Mouse (Mus musculus): Measurements from ENCODE around the gene Zdhhc9. TPM values are rescaled to one million over a fixed set of nuclear protein-coding genes. Genes with fewer than 3 reads are reported as not detected.

The Zdhhc9 gene
- 5.3 TPM for polyA plus RNA-seq (2015; fragmentation: Illumina TruSeq; extraction: RNeasy Lipid Tissue Mini Kit (QIAGEN cat#74804); ENCODE audit: insufficient read depth, low read depth, low replicate concordance)

DNA sequence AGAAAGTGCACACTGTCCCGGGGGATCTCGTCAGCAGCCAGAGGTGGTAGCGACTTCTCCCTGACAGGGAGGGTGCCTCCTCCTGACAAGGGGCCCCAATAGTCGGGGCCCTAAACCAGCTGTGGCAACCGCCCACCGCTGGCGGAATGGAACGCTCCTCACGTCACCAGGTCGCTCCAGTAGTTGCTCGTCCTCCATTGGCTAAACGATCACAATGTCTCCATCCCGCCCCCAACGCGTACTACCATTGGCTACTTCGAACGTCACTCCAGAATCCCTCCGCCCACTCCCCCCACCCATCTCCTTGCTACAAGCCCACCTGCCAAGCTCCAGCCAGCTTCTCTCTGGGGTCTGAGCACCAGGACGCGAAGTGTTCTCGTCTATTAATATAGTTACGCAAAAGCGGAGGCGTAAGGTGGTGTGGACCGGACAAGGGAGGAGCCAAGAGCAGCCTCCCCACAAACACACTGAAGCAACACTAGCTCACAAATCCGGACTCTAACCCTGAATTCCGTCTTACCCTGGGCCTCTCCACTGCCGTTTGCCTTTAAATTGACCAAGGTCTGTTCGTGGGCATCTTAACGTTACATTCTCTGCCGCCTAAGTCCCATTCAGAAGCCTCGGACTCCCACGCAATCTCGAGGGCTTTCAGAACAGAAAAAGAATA, at the start of gene Zdhhc9:
Gene Zdhhc9 (minus strand): TSS at position 360 of the 667 bp plus-strand sequence.

GRCm38 (mm10) chrX:48256468-48257007, 47.9 kb upstream of the Zdhhc9 start, which contains the start of gene Utp14a:
Gene Utp14a (plus strand): TSS chrX:48256862.

DNA sequence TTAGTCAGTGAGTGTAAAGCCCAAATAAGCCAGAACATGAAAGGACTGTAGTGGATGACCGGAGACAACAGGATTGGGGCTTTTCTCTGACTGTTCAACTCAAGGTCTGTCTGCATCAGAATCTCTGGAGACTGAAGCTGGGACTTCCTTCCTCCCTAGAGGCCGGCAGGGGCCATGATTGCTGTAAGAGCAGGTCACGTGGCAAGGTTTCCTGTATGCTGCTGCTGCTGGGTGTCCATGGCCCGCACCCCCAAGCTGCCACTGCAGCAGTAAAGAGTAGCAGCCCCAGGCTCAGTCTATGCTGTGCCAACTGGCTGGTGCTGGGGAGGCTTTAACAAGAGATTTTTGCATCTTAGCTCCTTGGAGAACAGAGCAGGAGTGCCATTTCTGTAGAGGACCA, 62.4 kb downstream of the Zdhhc9 start, which contains the start of gene Sash3:
Gene Sash3 (plus strand): TSS at position 175 of the 400 bp plus-strand sequence.

Other genes with a start within 250 kb of the Zdhhc9 start
- 1.1 TPM for gene Apln, start 174.0 kb downstream of the Zdhhc9 start, polyA plus RNA-seq (2015; fragmentation: Illumina TruSeq; extraction: RNeasy Lipid Tissue Mini Kit (QIAGEN cat#74804); ENCODE audit: insufficient read depth, low read depth, low replicate concordance)
- 3.3 TPM for gene Xpnpep2, start 100.2 kb downstream of the Zdhhc9 start, polyA plus RNA-seq (2015; fragmentation: Illumina TruSeq; extraction: RNeasy Lipid Tissue Mini Kit (QIAGEN cat#74804); ENCODE audit: insufficient read depth, low read depth, low replicate concordance)
- 0.89 TPM for gene Sash3, start 62.4 kb downstream of the Zdhhc9 start, polyA plus RNA-seq (2015; fragmentation: Illumina TruSeq; extraction: RNeasy Lipid Tissue Mini Kit (QIAGEN cat#74804); ENCODE audit: insufficient read depth, low read depth, low replicate concordance)
- 6.9 TPM for gene Utp14a, start 48.0 kb upstream of the Zdhhc9 start, polyA plus RNA-seq (2015; fragmentation: Illumina TruSeq; extraction: RNeasy Lipid Tissue Mini Kit (QIAGEN cat#74804); ENCODE audit: insufficient read depth, low read depth, low replicate concordance)
- 2.9 TPM for gene Bcorl1, start 132.5 kb upstream of the Zdhhc9 start, polyA plus RNA-seq (2015; fragmentation: Illumina TruSeq; extraction: RNeasy Lipid Tissue Mini Kit (QIAGEN cat#74804); ENCODE audit: insufficient read depth, low read depth, low replicate concordance)